Mouse (Mus musculus): ENCODE measurements around the gene Rbm38. TPM values are rescaled to one million over a fixed set of nuclear protein-coding genes. Genes with fewer than 3 reads are reported as not detected.

Rbm38 gene
- polyA plus RNA-seq, 1 experiment, result 7.2 TPM

DNA sequence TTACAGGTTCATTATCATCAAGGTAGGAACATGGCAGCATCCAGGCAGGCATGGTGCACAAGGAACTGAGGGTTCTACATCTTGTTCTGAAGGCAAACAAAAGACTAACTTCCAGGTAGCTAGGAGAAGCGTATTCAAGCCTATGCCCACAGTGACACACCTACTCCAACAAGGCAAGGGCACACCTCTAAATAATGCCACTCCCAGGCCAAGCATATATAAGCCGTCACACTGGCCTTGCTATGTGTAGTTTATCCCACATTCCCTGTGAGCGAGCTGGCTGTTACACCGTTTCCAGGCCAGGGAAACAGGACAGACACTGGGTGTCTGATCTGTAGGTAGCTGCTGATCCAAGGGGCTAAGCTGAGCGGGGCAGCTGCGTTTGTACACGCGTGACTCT lies 8.9 kb upstream of the Rbm38 start:
- Histone ChIP-seq H3K27ac (ENCODE audit: insufficient read depth, low read length) (no peak overlapping the region), H3K4me3 (ENCODE audit: insufficient read depth, low read length) (no peak overlapping the region), H3K4me1 (ENCODE audit: control insufficient read depth, insufficient read depth, low read length) (no peaks in the 10 kb centered on the region)
- TF ChIP-seq CTCF (IDR thresholded peaks at IDR 0.05; ENCODE audit: borderline replicate concordance, insufficient read depth, low read length) (no peak), POLR2A (IDR thresholded peaks at IDR 0.05; ENCODE audit: low read depth, low read length) (no peak)

DNA sequence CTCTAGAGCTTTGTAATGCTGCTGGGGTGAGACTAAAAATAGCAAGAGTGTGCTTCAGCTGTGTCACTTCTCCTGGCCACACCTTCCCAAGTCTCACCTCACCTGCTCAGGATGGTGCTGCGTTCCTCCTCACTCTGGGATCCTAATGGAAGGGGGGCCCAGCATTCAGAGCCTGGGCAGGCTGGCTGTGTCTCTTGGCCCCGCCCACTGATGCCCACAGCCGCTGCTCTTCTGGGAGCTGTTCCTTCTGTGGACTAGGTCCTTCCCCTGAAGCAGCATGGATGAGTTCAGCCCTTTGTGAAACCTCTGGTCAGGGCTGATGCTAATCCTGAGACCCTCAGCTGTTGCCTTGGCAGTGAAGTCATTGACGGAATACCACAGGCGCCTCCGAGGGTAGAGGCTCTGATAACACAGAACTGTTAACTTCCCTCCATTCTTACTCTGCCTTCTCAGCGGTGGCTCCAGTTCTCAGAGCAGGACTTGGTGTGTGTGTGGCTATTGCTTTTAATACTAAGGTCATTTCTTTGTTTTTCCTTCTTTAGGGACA lies 5.5 kb upstream of the Rbm38 start:
- Histone ChIP-seq H3K4me1 (ENCODE audit: control insufficient read depth, insufficient read depth, low read length) (no peaks in the 10 kb centered on the region; the same call in 1 of the 2 replicates), H3K4me3 (ENCODE audit: insufficient read depth, low read length) (no peak overlapping the region), H3K27ac (ENCODE audit: insufficient read depth, low read length) (no peak overlapping the region)
- no peak for TF ChIP-seq CTCF (IDR thresholded peaks at IDR 0.05; ENCODE audit: borderline replicate concordance, insufficient read depth, low read length)
- no peak for TF ChIP-seq POLR2A (IDR thresholded peaks at IDR 0.05; ENCODE audit: low read depth, low read length)

GRCm38 (mm10) chr2:173017940-173018339 lies 2.4 kb upstream of the Rbm38 start:
- Histone ChIP-seq H3K27ac (ENCODE audit: insufficient read depth, low read length) (no peak overlapping the region), H3K4me3 (ENCODE audit: insufficient read depth, low read length) (no peak overlapping the region), H3K4me1 (ENCODE audit: control insufficient read depth, insufficient read depth, low read length) (no peaks in the 10 kb centered on the region; the same call in 1 of the 2 replicates)
- TF ChIP-seq POLR2A (IDR thresholded peaks at IDR 0.05; ENCODE audit: low read depth, low read length) (no peak), CTCF (IDR thresholded peaks at IDR 0.05; ENCODE audit: borderline replicate concordance, insufficient read depth, low read length) (no peak)

DNA sequence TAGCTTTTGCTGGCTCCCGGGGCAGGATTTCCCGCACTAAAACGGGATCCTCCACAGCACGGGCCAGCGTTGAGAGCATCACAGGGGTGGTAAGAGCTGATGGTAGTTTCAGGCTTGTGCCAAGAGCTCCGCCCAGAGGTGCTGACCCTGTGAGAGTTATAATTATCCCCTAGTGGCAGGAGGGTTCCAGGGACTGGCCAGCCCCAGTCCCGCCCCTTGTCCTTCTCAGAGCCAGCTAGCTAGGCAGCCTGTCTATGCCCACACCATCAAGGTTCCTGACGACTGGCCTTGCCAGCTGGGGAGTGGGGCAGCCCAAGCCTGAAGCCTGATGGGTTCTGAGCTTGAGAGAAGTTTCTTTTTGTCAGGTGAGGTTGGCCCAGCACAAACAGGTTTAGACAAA lies 1.7 kb upstream of the Rbm38 start:
- peaks cover 3% of the 10 kb centered on the region for H3K4me1 ChIP-seq (ENCODE audit: control insufficient read depth, insufficient read depth, low read length)
- no peak overlapping the region for H3K27ac ChIP-seq (ENCODE audit: insufficient read depth, low read length)
- TF ChIP-seq POLR2A (IDR thresholded peaks at IDR 0.05; ENCODE audit: low read depth, low read length) (no peak), CTCF (IDR thresholded peaks at IDR 0.05; ENCODE audit: borderline replicate concordance, insufficient read depth, low read length) (no peak)
- H3K4me3 ChIP-seq (ENCODE audit: insufficient read depth, low read length), result no peak overlapping the region

GRCm38 (mm10) chr2:173019322-173019721 lies 976 bp upstream of the Rbm38 start:
- TF ChIP-seq CTCF (IDR thresholded peaks at IDR 0.05; ENCODE audit: borderline replicate concordance, insufficient read depth, low read length) (no peak), POLR2A (IDR thresholded peaks at IDR 0.05; ENCODE audit: low read depth, low read length) (no peak)
- peaks cover 3% of the 10 kb centered on the region for H3K4me1 ChIP-seq (ENCODE audit: control insufficient read depth, insufficient read depth, low read length)
- no peak overlapping the region for H3K4me3 ChIP-seq (ENCODE audit: insufficient read depth, low read length)
- no peak overlapping the region for H3K27ac ChIP-seq (ENCODE audit: insufficient read depth, low read length)

DNA sequence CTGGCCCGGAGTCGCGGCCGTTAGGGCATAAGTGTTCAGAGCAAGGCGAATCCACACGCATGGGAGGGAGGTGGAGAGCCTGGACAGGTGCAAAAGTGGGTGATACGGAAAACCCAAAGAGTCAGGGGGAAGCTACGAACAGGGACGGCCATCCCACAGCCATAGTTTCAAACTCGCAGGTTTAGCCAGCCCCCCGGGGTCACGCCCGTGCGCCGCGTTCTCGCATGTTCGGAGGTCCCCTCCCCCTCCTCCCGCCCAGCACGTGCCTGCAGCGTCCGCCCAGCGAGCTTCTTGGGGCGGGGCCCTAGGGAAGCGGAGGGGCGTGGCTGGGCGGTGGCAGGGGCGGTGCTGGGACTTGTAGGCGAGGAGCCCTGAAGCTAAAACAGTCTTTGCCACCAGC lies 508 bp upstream of the Rbm38 start:
- no peak for TF ChIP-seq POLR2A (IDR thresholded peaks at IDR 0.05; ENCODE audit: low read depth, low read length)
- TF ChIP-seq CTCF (IDR thresholded peaks at IDR 0.05; ENCODE audit: borderline replicate concordance, insufficient read depth, low read length), result no peak
- H3K4me1 ChIP-seq (ENCODE audit: control insufficient read depth, insufficient read depth, low read length), result peaks cover 3% of the 10 kb centered on the region
- H3K4me3 ChIP-seq (ENCODE audit: insufficient read depth, low read length), result peak overlapping the region; percentile 30; the same call in 1 of the 2 replicates
- H3K27ac ChIP-seq (ENCODE audit: insufficient read depth, low read length), result no peak overlapping the region

- Histone ChIP-seq H3K27ac (ENCODE audit: insufficient read depth, low read length) (no peak overlapping the region), H3K4me1 (ENCODE audit: control insufficient read depth, insufficient read depth, low read length) (peaks cover 3% of the 10 kb centered on the region)
- TF ChIP-seq CTCF (IDR thresholded peaks at IDR 0.05; ENCODE audit: borderline replicate concordance, insufficient read depth, low read length) (no peak), POLR2A (IDR thresholded peaks at IDR 0.05; ENCODE audit: low read depth, low read length) (peak; percentile 93)
These were observed 1.3 kb downstream of the Rbm38 start for GRCm38 (mm10) chr2:173021633-173022055.

DNA sequence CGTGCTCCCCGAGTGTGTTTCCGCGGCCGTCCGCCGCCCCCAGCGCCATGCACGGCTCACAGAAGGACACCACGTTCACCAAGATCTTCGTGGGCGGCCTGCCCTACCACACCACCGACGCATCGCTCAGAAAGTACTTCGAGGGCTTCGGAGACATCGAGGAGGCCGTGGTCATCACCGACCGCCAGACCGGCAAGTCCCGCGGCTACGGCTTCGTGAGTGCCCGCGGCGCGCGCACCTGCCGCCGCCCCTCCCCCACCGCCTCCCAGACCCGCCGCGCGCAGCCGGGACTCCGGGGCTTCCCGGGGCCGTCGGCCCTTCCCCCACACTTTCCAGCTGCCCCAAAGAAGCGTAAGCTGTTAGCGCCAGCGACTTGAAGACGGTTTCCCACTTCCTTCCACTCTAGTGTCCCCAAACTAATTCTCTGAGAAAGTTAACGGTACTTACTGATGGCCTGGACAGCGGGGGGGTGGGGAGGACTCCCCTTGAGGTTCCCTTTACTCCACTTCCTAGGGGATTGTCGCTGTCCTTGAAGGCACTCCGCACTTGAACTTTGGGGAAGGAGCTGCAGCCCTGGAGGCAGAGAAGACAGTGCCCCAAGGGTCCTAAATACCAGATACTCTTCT lies 1.9 kb downstream of the Rbm38 start:
- H3K4me1 ChIP-seq (ENCODE audit: control insufficient read depth, insufficient read depth, low read length), result peaks cover 3% of the 10 kb centered on the region
- H3K27ac ChIP-seq (ENCODE audit: insufficient read depth, low read length), result no peak overlapping the region

More at GRCm38 (mm10) chr2:173021633-173022055, 1.3 kb downstream of the Rbm38 start:
- peak overlapping the region; percentile 61 for H3K4me3 ChIP-seq (ENCODE audit: insufficient read depth, low read length)

DNA sequence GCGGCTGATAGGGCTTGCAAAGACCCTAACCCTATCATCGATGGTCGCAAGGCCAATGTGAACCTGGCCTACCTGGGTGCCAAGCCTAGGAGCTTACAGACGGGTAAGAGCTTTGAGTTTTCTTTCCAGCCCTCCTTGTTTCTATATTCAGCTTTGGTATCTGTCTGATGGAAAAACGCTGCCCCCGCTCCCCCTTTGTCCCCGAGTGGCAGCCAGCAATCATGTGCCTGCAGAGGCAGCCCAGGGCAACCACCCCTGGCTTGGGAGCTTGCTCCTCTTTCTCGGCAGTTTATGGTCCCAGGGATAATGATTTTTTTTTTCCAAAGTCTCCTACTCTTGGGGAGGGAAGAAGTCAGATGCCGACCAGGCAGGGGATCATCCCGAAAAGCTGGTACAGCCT lies 2.5 kb downstream of the Rbm38 start:
- Histone ChIP-seq H3K4me3 (ENCODE audit: insufficient read depth, low read length) (peak overlapping the region; percentile 61), H3K4me1 (ENCODE audit: control insufficient read depth, insufficient read depth, low read length) (peaks cover 3% of the 10 kb centered on the region), H3K27ac (ENCODE audit: insufficient read depth, low read length) (no peak overlapping the region)
- no peak for TF ChIP-seq CTCF (IDR thresholded peaks at IDR 0.05; ENCODE audit: borderline replicate concordance, insufficient read depth, low read length)
- no peak for TF ChIP-seq POLR2A (IDR thresholded peaks at IDR 0.05; ENCODE audit: low read depth, low read length)

More for the DNA sequence above, 1.9 kb downstream of the Rbm38 start:
- H3K4me3 ChIP-seq (ENCODE audit: insufficient read depth, low read length), result peak overlapping the region; percentile 61
- TF ChIP-seq CTCF (IDR thresholded peaks at IDR 0.05; ENCODE audit: borderline replicate concordance, insufficient read depth, low read length), result no peak
- no peak for TF ChIP-seq POLR2A (IDR thresholded peaks at IDR 0.05; ENCODE audit: low read depth, low read length)

- H3K4me3 ChIP-seq (ENCODE audit: insufficient read depth, low read length), result peak overlapping the region; percentile 61
- H3K4me1 ChIP-seq (ENCODE audit: control insufficient read depth, insufficient read depth, low read length), result peaks cover 3% of the 10 kb centered on the region
- no peak for TF ChIP-seq CTCF (IDR thresholded peaks at IDR 0.05; ENCODE audit: borderline replicate concordance, insufficient read depth, low read length)
- no peak for TF ChIP-seq POLR2A (IDR thresholded peaks at IDR 0.05; ENCODE audit: low read depth, low read length)
- no peak overlapping the region for H3K27ac ChIP-seq (ENCODE audit: insufficient read depth, low read length)
These were observed 3.1 kb downstream of the Rbm38 start for GRCm38 (mm10) chr2:173023371-173023851.
